Mouse (Mus musculus): Measurements from ENCODE around the gene P2ry2. TPM values are rescaled to one million over a fixed set of nuclear protein-coding genes. Genes with fewer than 3 reads are reported as not detected.

P2ry2 gene
- polyA plus RNA-seq, 1 experiment from 2014 or later = 1.0 TPM

GRCm38 (mm10) chr7:101017021-101017461 lies 4.4 kb upstream of the P2ry2 start:
- no peaks in the 10 kb centered on the region for H3K9me3 ChIP-seq
- WGBS = 73% methylated on average over 7 of the region's 7 CpGs
- no peaks in the 10 kb centered on the region for H3K36me3 ChIP-seq
- H3K4me3 ChIP-seq = no peak overlapping the region
- H3K9ac ChIP-seq = no peak overlapping the region
- no peak overlapping the region for H3K27ac ChIP-seq
- no peak overlapping the region for H3K4me2 ChIP-seq (replicated peaks)
- ATAC-seq (ENCODE audit: low FRiP score, low read depth) = no peak
- H3K4me1 ChIP-seq = peaks cover 13% of the 10 kb centered on the region; the same call in 1 of the 2 replicates
- H3K27me3 ChIP-seq (replicated peaks) = peaks cover 28% of the 10 kb centered on the region

DNA sequence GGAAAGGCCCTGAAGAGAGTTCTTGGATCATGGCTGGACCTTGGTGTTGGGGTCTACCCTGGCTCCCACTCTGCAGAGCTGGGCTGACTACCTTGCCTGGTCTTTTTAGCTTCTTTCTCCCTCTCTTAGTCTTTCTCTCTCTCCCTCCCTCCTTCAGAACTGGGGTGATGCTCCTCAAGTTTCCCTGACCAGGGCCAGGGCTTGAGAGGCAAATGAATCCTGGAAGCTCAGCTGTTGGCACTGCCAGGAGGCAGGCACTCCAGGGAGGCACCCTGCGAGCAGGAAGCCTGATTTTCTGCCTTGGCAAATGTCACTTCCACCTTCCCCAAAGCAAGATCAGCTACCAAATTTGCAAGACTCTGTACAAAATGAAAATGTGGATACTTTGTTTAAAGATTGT lies 2.3 kb upstream of the P2ry2 start:
- Histone ChIP-seq H3K4me1 (peaks cover 24% of the 10 kb centered on the region), H3K4me3 (no peak overlapping the region), H3K27ac (no peak overlapping the region), H3K9ac (no peak overlapping the region), H3K27me3 (replicated peaks) (peaks cover 48% of the 10 kb centered on the region), H3K4me2 (replicated peaks) (no peak overlapping the region), H3K36me3 (no peaks in the 10 kb centered on the region), H3K9me3 (no peaks in the 10 kb centered on the region)
- no peak for ATAC-seq (ENCODE audit: low FRiP score, low read depth)
- 77% methylated on average over 1 of the region's 1 CpGs for WGBS

- no peak overlapping the region for H3K4me2 ChIP-seq (replicated peaks)
- H3K9ac ChIP-seq = no peak overlapping the region
- H3K4me1 ChIP-seq = peaks cover 24% of the 10 kb centered on the region
- H3K27me3 ChIP-seq (replicated peaks) = peaks cover 56% of the 10 kb centered on the region
- no peak overlapping the region for H3K27ac ChIP-seq
- no peak for ATAC-seq (ENCODE audit: low FRiP score, low read depth)
- H3K9me3 ChIP-seq = no peaks in the 10 kb centered on the region
- no peaks in the 10 kb centered on the region for H3K36me3 ChIP-seq
- WGBS = 13% methylated on average over 9 of the region's 9 CpGs
- H3K4me3 ChIP-seq = no peak overlapping the region
Observed at GRCm38 (mm10) chr7:101014041-101014440, 1.4 kb upstream of the P2ry2 start.

DNA sequence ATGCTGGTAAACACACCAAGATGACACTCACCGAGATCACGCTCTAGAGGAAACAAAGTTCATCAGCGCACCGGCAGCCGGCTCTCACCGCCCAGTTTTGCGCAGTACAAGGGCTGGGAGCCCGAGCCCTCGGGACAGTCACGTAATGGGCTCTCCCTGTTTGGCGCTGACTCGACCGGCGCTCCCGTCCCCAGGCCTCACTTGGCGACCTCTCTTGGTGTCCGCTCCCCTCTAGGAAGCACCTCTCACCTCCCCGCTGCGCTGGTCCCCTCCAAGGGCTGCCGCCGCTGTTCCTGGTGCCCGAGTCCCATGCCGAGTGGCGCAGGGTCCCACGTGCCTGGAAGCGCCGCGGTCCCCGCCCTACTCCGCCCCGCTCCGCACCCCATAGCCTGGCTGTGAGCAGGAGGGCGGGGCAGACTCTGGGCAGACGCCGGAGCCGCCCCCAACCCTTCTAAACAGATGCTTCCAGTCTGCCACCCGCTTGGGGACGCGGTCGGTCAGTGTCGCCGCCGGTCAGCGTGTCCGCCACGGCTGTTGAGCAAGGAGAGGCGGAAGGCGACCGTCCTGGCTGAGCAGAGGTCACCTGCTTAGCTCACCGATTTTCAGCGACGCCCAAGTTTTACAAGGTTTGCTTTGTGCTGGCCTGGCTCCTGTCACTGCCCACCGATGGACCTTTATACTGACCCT lies 842 bp downstream of the P2ry2 start:
- H3K36me3 ChIP-seq = no peaks in the 10 kb centered on the region
- peak overlapping the region; percentile 46 for H3K4me3 ChIP-seq
- H3K9me3 ChIP-seq = no peaks in the 10 kb centered on the region
- H3K27ac ChIP-seq = no peak overlapping the region
- peak; percentile 87; the same call in 1 of the 2 replicates for ATAC-seq (ENCODE audit: low FRiP score, low read depth)
- WGBS = under 1% methylated on average over 53 of the region's 53 CpGs
- H3K4me1 ChIP-seq = peaks cover 21% of the 10 kb centered on the region
- peaks cover 63% of the 10 kb centered on the region for H3K27me3 ChIP-seq (replicated peaks)
- peak overlapping the region; percentile 55 for H3K9ac ChIP-seq
- H3K4me2 ChIP-seq (replicated peaks) = peak overlapping the region; percentile 97

DNA sequence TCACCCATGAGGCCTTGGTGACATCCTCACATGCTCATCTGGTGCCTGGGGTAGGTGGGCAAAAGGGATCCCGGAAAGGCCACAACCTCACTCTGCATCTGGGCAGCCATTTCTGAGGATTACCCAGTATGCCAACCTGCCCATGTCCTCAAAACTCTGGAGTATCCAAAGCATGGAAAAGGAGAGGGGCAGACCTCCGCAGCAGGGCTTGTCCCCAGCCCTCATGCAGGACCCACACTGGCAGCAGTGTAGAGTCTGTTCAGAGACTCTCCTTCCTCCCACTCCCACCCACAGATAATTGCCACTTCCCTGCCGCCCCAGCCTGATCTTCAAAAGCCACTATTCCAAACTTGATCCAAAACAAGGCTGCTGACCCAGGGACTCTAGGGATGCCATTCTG lies 1.9 kb downstream of the P2ry2 start:
- 59% methylated on average over 3 of the region's 3 CpGs for WGBS
- Histone ChIP-seq H3K4me1 (peaks cover 21% of the 10 kb centered on the region), H3K27ac (no peak overlapping the region), H3K9me3 (no peaks in the 10 kb centered on the region), H3K36me3 (no peaks in the 10 kb centered on the region), H3K9ac (no peak overlapping the region), H3K4me3 (no peak overlapping the region), H3K4me2 (replicated peaks) (no peak overlapping the region; the same call in 1 of the 2 replicates), H3K27me3 (replicated peaks) (peaks cover 63% of the 10 kb centered on the region)
- no peak for ATAC-seq (ENCODE audit: low FRiP score, low read depth)

DNA sequence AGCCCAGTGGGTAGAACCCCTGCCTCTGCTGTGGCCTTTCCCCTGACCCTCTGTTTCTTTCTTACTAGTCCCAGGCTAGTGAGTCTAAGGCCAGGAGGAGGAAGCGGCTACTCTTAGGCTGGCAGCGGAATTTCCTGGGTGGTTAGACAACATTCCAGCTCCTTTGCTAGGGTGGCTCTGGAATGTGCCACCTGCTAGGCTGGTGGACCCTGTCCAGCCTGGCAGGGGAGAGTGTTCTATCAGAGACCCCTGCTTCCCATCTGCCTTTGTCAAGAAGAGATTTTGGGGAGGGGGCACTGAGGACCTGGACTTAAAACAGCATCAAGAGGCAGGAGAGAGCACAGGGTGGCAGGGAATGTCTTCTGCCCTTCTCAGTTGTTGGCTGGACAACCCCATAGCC lies 6.5 kb downstream of the P2ry2 start:
- ATAC-seq (ENCODE audit: low FRiP score, low read depth) = no peak
- WGBS = 75% methylated on average over 2 of the region's 2 CpGs
- 0 out of 2 replicates have a peak, but pooled peaks cover 2% of the 10 kb centered on the region for H3K4me1 ChIP-seq

GRCm38 (mm10) chr7:101005119-101005518 lies 7.5 kb downstream of the P2ry2 start:
- H3K9ac ChIP-seq = no peak overlapping the region
- 52% methylated on average over 4 of the region's 4 CpGs for WGBS
- no peak overlapping the region for H3K27ac ChIP-seq
- no peaks in the 10 kb centered on the region for H3K36me3 ChIP-seq
- no peaks in the 10 kb centered on the region for H3K9me3 ChIP-seq
- H3K4me2 ChIP-seq (replicated peaks) = no peak overlapping the region
- no peaks in the 10 kb centered on the region for H3K4me1 ChIP-seq
- H3K27me3 ChIP-seq (replicated peaks) = peaks cover 17% of the 10 kb centered on the region
- H3K4me3 ChIP-seq = no peak overlapping the region
- no peak for ATAC-seq (ENCODE audit: low FRiP score, low read depth)

More for the DNA sequence above, 6.5 kb downstream of the P2ry2 start:
- H3K4me3 ChIP-seq = no peak overlapping the region
- H3K9me3 ChIP-seq = no peaks in the 10 kb centered on the region
- H3K27ac ChIP-seq = no peak overlapping the region
- no peak overlapping the region for H3K4me2 ChIP-seq (replicated peaks)
- H3K36me3 ChIP-seq = no peaks in the 10 kb centered on the region
- peaks cover 27% of the 10 kb centered on the region for H3K27me3 ChIP-seq (replicated peaks)
- no peak overlapping the region for H3K9ac ChIP-seq

DNA sequence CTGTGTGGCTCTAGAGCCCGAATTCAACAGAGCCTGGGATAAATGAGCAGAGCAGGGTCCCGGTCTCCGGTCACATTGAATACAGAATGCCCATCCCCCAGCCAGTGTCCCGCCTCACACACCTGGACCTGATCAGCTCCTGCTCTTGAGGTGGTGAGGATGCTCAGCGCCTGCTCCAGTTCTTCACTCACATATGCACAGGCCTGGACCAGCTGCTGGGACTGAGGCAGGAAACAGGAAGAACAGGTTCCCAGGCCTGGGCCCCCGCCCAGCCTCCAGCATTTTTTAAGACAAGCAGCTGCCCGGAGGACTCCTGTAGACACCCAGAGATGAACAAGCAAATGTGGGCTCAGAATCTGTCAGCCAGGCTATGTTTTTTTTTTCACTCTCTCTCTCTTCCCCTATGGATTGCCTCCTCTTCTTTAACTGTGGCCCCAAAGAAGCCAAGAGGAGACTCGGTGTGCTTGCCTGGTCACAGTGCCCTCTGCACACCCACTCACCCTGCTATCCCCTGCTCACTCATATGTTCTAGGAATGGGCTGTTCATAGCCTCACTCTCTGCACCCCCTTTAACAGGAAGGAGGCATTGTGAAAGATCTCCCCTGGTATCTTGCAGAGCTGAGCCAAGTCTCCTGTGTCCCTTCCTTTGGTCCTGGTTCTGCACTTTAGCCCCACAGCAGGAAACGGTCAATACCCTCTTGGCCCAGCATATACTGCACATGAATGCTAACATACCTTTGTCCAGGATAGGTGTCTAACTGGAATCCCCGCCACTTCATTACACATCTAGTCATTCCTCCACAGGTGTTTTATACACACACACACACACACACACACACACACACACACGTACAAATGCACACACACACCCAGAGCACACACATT lies 9.0 kb downstream of the P2ry2 start:
- WGBS = 77% methylated on average over 11 of the region's 11 CpGs

DNA sequence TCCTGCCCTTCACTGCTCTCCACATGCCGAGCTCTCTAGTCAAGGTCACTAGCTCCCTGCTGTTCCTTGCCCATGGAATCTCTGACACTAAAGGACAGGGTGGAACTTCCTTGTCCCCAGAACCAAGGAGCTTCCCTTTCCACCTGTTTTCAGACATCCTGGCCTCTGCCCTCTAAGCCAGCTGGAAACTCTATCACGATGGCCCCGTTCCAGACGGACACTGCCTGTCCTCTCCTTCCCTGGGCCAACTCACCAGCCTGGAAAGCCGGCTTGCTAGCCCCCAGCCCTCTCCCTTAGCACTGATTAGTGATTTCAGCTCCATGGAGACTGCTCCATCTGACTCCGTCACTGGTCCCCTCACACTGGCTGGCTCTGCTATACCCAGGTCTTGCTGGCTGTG lies 10.4 kb downstream of the P2ry2 start:
- 73% methylated on average over 6 of the region's 6 CpGs for WGBS
- H3K4me2 ChIP-seq (replicated peaks) = no peak overlapping the region
- H3K9me3 ChIP-seq = no peaks in the 10 kb centered on the region
- no peak overlapping the region for H3K9ac ChIP-seq
- no peaks in the 10 kb centered on the region for H3K27me3 ChIP-seq (replicated peaks)
- no peak for ATAC-seq (ENCODE audit: low FRiP score, low read depth)
- H3K4me3 ChIP-seq = no peak overlapping the region
- no peak overlapping the region for H3K27ac ChIP-seq
- no peaks in the 10 kb centered on the region for H3K36me3 ChIP-seq
- no peaks in the 10 kb centered on the region for H3K4me1 ChIP-seq

More for the DNA sequence above, 9.0 kb downstream of the P2ry2 start:
- Histone ChIP-seq H3K4me1 (no peaks in the 10 kb centered on the region), H3K27ac (no peak overlapping the region), H3K27me3 (replicated peaks) (0 out of 2 replicates have a peak, but pooled peaks cover 4% of the 10 kb centered on the region), H3K4me3 (no peak overlapping the region), H3K9ac (no peak overlapping the region), H3K9me3 (no peaks in the 10 kb centered on the region), H3K36me3 (no peaks in the 10 kb centered on the region), H3K4me2 (replicated peaks) (no peak overlapping the region)
- no peak for ATAC-seq (ENCODE audit: low FRiP score, low read depth)

DNA sequence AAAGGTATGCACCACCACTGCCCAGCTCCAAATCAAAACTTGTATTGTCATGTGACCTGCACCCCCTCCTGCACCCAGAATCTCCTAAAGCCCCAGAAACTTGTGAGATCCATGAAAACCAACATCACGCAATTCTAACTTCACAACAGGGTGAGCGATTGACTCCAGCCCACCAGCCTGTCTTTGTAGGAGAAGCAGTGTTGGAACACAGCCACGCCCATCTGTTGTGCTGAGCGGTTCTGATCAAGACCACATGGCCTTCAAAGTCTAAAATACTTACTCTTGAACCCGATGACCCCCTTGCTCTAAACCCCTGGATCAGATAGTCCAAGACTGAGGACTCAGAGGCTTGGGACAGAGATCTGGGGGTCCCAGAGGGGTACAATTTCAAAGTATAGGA lies 13.0 kb downstream of the P2ry2 start:
- H3K9me3 ChIP-seq = no peaks in the 10 kb centered on the region
- H3K36me3 ChIP-seq = no peaks in the 10 kb centered on the region
- no peak overlapping the region for H3K4me2 ChIP-seq (replicated peaks)
- no peak overlapping the region for H3K9ac ChIP-seq
- H3K4me1 ChIP-seq = no peaks in the 10 kb centered on the region
- H3K4me3 ChIP-seq = no peak overlapping the region
- WGBS = 86% methylated on average over 5 of the region's 5 CpGs
- H3K27me3 ChIP-seq (replicated peaks) = no peaks in the 10 kb centered on the region
- no peak overlapping the region for H3K27ac ChIP-seq
- ATAC-seq (ENCODE audit: low FRiP score, low read depth) = no peak

DNA sequence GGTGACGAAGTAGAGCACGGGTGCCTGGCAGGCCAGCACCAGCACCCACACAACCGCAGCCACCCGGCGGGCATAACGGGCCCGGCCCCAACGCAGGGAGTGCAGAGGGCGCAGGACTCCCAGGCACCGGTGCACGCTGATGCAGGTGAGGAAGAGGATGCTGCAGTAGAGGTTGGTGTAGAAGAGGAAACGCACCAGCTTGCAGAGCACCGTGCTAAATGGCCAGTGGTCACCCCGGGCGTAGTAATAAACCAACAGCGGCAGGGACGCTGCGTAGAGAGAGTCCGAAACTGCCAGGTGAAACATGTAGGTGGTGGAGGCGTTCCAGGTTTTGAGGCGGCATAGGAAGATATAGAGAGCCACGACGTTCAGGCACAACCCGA lies 14.1 kb downstream of the P2ry2 start:
- H3K27ac ChIP-seq = no peak overlapping the region
- ATAC-seq (ENCODE audit: low FRiP score, low read depth) = no peak
- H3K4me2 ChIP-seq (replicated peaks) = no peak overlapping the region
- no peaks in the 10 kb centered on the region for H3K27me3 ChIP-seq (replicated peaks)
- no peaks in the 10 kb centered on the region for H3K4me1 ChIP-seq
- no peaks in the 10 kb centered on the region for H3K9me3 ChIP-seq
- no peak overlapping the region for H3K4me3 ChIP-seq
- no peaks in the 10 kb centered on the region for H3K36me3 ChIP-seq
- WGBS = 90% methylated on average over 24 of the region's 24 CpGs
- no peak overlapping the region for H3K9ac ChIP-seq

DNA sequence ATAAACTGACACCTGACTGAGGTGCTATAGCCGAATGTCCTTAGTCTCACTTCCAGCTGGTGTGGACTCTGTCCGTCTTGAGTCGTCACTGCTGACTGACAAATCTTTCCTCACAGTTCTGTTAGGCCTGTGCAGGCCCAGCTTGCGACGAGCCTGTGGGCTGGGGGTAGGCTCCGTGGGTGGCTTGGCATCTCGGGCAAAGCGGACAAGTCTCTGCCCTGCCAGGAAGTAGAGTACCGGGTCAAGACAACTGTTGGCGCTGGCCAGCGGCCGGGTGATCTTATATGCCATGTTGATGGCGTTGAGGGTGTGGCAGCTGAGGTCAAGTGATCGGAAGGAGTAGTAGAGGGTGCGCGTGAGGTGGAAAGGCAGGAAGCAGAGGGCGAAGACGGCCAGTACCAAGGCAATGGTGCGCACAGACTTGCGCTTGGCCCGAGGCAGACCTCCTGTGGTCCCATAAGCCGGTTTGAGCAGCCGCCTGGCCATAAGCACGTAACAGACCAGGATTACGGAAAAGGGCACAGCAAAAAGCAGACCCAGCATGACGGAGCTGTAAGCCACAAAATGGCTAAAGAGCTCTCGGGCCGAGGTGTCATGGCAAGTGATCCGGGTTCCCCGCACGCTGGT lies 14.6 kb downstream of the P2ry2 start:
- Histone ChIP-seq H3K4me1 (no peaks in the 10 kb centered on the region), H3K4me2 (replicated peaks) (no peak overlapping the region), H3K27me3 (replicated peaks) (no peaks in the 10 kb centered on the region), H3K9ac (no peak overlapping the region), H3K27ac (no peak overlapping the region), H3K9me3 (no peaks in the 10 kb centered on the region), H3K36me3 (no peaks in the 10 kb centered on the region), H3K4me3 (no peak overlapping the region)
- 86% methylated on average over 31 of the region's 31 CpGs for WGBS
- ATAC-seq (ENCODE audit: low FRiP score, low read depth) = no peak
